Comparison of ENCODE assay signal across 10 mouse cellular contexts in genomic region chr10:43172066-43172465, GRCm38 (mm10). TPM values are rescaled to one million over a fixed set of nuclear protein-coding genes. Genes with fewer than 3 reads are reported as not detected.
DNase-seq lines count a peak whose midpoint lies in the region; ATAC-seq and TF ChIP-seq lines count a peak whose summit lies in the region.
"Had no signal": no experiment of that assay in that cellular context is flagged by ENCODE, and none has a peak within 500 bp of the region (broad histone marks: within the 10 kb centered on the region; RNA-seq: fewer than 3 reads in every experiment).

No protein-coding gene starts in this region.

- H3K4me1 ChIP-seq in kidney, embryonic 14.5 days (ENCODE audit: control insufficient read depth, insufficient read depth, low read length) = peaks cover 14% of the 10 kb centered on the region
- H3K4me1 ChIP-seq in forebrain, embryonic 10.5 days = peaks cover 66% of the 10 kb centered on the region
- H3K4me1 ChIP-seq in hindbrain, postnatal 0 days (ENCODE audit: insufficient read depth, low read length) = peaks cover 10% of the 10 kb centered on the region; the same call in 1 of the 2 replicates
- peaks cover 66% of the 10 kb centered on the region for H3K4me1 ChIP-seq in neural tube, embryonic 13.5 days (replicated peaks)

- WGBS in kidney, embryonic 14.5 days = 3% methylated on average over 7 of the region's 7 CpGs
- WGBS in forebrain, embryonic 10.5 days = under 1% methylated on average over 7 of the region's 7 CpGs
- WGBS in hindbrain, postnatal 0 days = 8% methylated on average over 7 of the region's 7 CpGs
- 3% methylated on average over 7 of the region's 7 CpGs for WGBS in neural tube, embryonic 13.5 days

- no peaks in the 10 kb centered on the region for H3K36me3 ChIP-seq in kidney, embryonic 14.5 days (ENCODE audit: control insufficient read depth, insufficient read depth, low read length)
- no peaks in the 10 kb centered on the region for H3K36me3 ChIP-seq in forebrain, embryonic 10.5 days (replicated peaks)
- no peaks in the 10 kb centered on the region for H3K36me3 ChIP-seq in hindbrain, postnatal 0 days (ENCODE audit: insufficient read depth, low read length)
- no peaks in the 10 kb centered on the region for H3K36me3 ChIP-seq in neural tube, embryonic 13.5 days

- peaks cover 20% of the 10 kb centered on the region for H3K27me3 ChIP-seq in kidney, embryonic 14.5 days (ENCODE audit: control insufficient read depth, insufficient read depth, low read length)
- peaks cover 70% of the 10 kb centered on the region for H3K27me3 ChIP-seq in forebrain, embryonic 10.5 days (ENCODE audit: poor library complexity, severe bottlenecking)
- H3K27me3 ChIP-seq in hindbrain, postnatal 0 days (ENCODE audit: insufficient read depth, low read length) = no peaks in the 10 kb centered on the region
- peaks cover 14% of the 10 kb centered on the region for H3K27me3 ChIP-seq in neural tube, embryonic 13.5 days
- H3K27me3 ChIP-seq: CH12.LX had no signal

- ATAC-seq in kidney, embryonic 14.5 days (ENCODE audit: low FRiP score, low TSS enrichment) = no peak
- ATAC-seq in hindbrain, postnatal 0 days = no peak
- no peak for ATAC-seq in neural tube, embryonic 13.5 days (ENCODE audit: low read depth)

- no peak overlapping the region for H3K27ac ChIP-seq in kidney, embryonic 14.5 days (ENCODE audit: low read depth, low read length)
- H3K27ac ChIP-seq in forebrain, embryonic 10.5 days = peak overlapping the region; percentile 93; the same call in 1 of the 2 replicates
- peak overlapping the region; percentile 36; the same call in 1 of the 2 replicates for H3K27ac ChIP-seq in hindbrain, postnatal 0 days
- H3K27ac ChIP-seq in neural tube, embryonic 13.5 days (replicated peaks) = no peak overlapping the region

- H3K9me3 ChIP-seq in kidney, embryonic 14.5 days (ENCODE audit: control insufficient read depth, low read length) = no peaks in the 10 kb centered on the region
- H3K9me3 ChIP-seq in forebrain, embryonic 10.5 days = no peaks in the 10 kb centered on the region
- no peaks in the 10 kb centered on the region for H3K9me3 ChIP-seq in hindbrain, postnatal 0 days (ENCODE audit: low read length)
- H3K9me3 ChIP-seq in neural tube, embryonic 13.5 days = no peaks in the 10 kb centered on the region; the same call in 1 of the 2 replicates

- TF ChIP-seq CTCF in hindbrain, postnatal 0 days (IDR thresholded peaks at IDR 0.05; ENCODE audit: low read depth) = no peak

- H3K4me3 ChIP-seq in kidney, embryonic 14.5 days (ENCODE audit: low read length) = peak overlapping the region; percentile 71
- peak overlapping the region; percentile 94 for H3K4me3 ChIP-seq in forebrain, embryonic 10.5 days
- peak overlapping the region; percentile 74 for H3K4me3 ChIP-seq in hindbrain, postnatal 0 days (ENCODE audit: low read length)
- peak overlapping the region; percentile 88 for H3K4me3 ChIP-seq in neural tube, embryonic 13.5 days

- H3K4me2 ChIP-seq in kidney, embryonic 14.5 days (replicated peaks; ENCODE audit: low read depth, low read length) = peak overlapping the region; percentile 94
- peak overlapping the region; percentile 83 for H3K4me2 ChIP-seq in hindbrain, postnatal 0 days (ENCODE audit: low read depth, low read length)
- peak overlapping the region; percentile 88 for H3K4me2 ChIP-seq in neural tube, embryonic 13.5 days

- DNase-seq in kidney, postnatal 14 days = no peak
- no peak for DNase-seq in forebrain, embryonic 10.5 days (ENCODE audit: extremely low spot score, low spot score)
- DNase-seq in hindbrain, postnatal 0 days (ENCODE audit: low spot score) = no peak
- DNase-seq in layer of hippocampus, adult 9-11 months = no peak
- DNase-seq in cerebellum, adult 18-20 months = no peak
- no peak for DNase-seq in spleen, postnatal 36 days (ENCODE audit: low spot score in 2 of 2)
- DNase-seq: adrenal gland, postnatal 14 days had no signal

- H3K9ac ChIP-seq in kidney, embryonic 14.5 days (ENCODE audit: low read depth, low read length) = no peak overlapping the region; the same call in 1 of the 2 replicates
- peak overlapping the region; percentile 86; the same call in 1 of the 2 replicates for H3K9ac ChIP-seq in hindbrain, postnatal 0 days (replicated peaks; ENCODE audit: low read length)
- peak overlapping the region; percentile 93 for H3K9ac ChIP-seq in neural tube, embryonic 13.5 days

RNA-seq across cellular contexts. Expression of gene Sobp, which starts 2.3 kb away (rescaled TPM):
- polyA plus RNA-seq in kidney, embryonic 14.5 days (2014; fragmentation: Nextera tagmentation; extraction: Ambion mirVana) = 3.9 and 4.0 TPM in 2 replicates
- 1.8 and 2.0 TPM in 2 replicates for polyA plus RNA-seq in forebrain, embryonic 10.5 days (2016; fragmentation: Nextera tagmentation; extraction: Ambion mirVana)
- 21.4 and 26.1 TPM in 2 replicates for total RNA-seq in hindbrain, postnatal 0 days (2014; rRNA removed)
- polyA plus RNA-seq in hindbrain, postnatal 0 days (2015; fragmentation: Nextera tagmentation; extraction: Ambion mirVana) = 11.9 and 13.8 TPM in 2 replicates
- 8.3 and 10.2 TPM in 2 replicates for polyA plus RNA-seq in neural tube, embryonic 13.5 days (2015; fragmentation: Nextera tagmentation; extraction: Ambion mirVana)

RNA-seq across cellular contexts. Expression of gene 9030612E09Rik, which starts 2.4 kb away (rescaled TPM):
- polyA plus RNA-seq in kidney, embryonic 14.5 days (2014; fragmentation: Nextera tagmentation; extraction: Ambion mirVana) = 0.87 and 1.6 TPM in 2 replicates
- polyA plus RNA-seq in forebrain, embryonic 10.5 days (2016; fragmentation: Nextera tagmentation; extraction: Ambion mirVana) = 1.0 and 1.1 TPM in 2 replicates
- total RNA-seq in hindbrain, postnatal 0 days (2014; rRNA removed) = 0.58 and 0.73 TPM in 2 replicates
- polyA plus RNA-seq in hindbrain, postnatal 0 days (2015; fragmentation: Nextera tagmentation; extraction: Ambion mirVana) = 1.7 and 1.9 TPM in 2 replicates
- polyA plus RNA-seq in neural tube, embryonic 13.5 days (2015; fragmentation: Nextera tagmentation; extraction: Ambion mirVana) = 1.9 TPM in 2 replicates
- total RNA-seq: adrenal gland, postnatal 14 days had no signal

RNA-seq across cellular contexts. Expression of gene Pdss2, which starts 49.2 kb away (rescaled TPM):
- polyA plus RNA-seq in kidney, embryonic 14.5 days (2014; fragmentation: Nextera tagmentation; extraction: Ambion mirVana) = 12.5 and 17.6 TPM in 2 replicates
- 17.1 and 17.2 TPM in 2 replicates for polyA plus RNA-seq in forebrain, embryonic 10.5 days (2016; fragmentation: Nextera tagmentation; extraction: Ambion mirVana)
- 18.3 and 20.9 TPM in 2 replicates for total RNA-seq in hindbrain, postnatal 0 days (2014; rRNA removed)
- polyA plus RNA-seq in hindbrain, postnatal 0 days (2015; fragmentation: Nextera tagmentation; extraction: Ambion mirVana) = 17.4 and 17.5 TPM in 2 replicates
- 14.0 and 14.6 TPM in 2 replicates for polyA plus RNA-seq in neural tube, embryonic 13.5 days (2015; fragmentation: Nextera tagmentation; extraction: Ambion mirVana)

Comparison
In these comparisons a context has a peak if more than half of its experiments do, and no peak if none do; other contexts are left out.
1. H3K27ac ChIP-seq: peak in forebrain, embryonic 10.5 days (single experiment) and hindbrain, postnatal 0 days (single experiment); none in kidney, embryonic 14.5 days (single experiment) and neural tube, embryonic 13.5 days (single experiment).
2. Peak in every context shown above with its lines, with median percentiles within 50 percentile points of each other: H3K4me2 ChIP-seq and H3K4me3 ChIP-seq.